Mouse (Mus musculus) layer of hippocampus, postnatal 36 days (tissue): Measurements from ENCODE around the gene Creb1. TPM values are rescaled to one million over a fixed set of nuclear protein-coding genes. Genes with fewer than 3 reads are reported as not detected.

Experiments used
- DNase-seq, 2 experiments: peaks; one replicate each; pipeline ENCODE4 v3.0.0; 2022
- total RNA-seq, 2 experiments: library from RNA; stranded (reverse); gene quantifications; 2 replicates each; pipeline ENCODE4 v1.2.3; 2021

The Creb1 gene
- total RNA-seq, result 10 to 100 TPM; 50.7 to 61.0 TPM

- DNase-seq, result peak; percentile 99
Observed at GRCm38 (mm10) chr1:64532589-64533470, at the start of gene Creb1. TSS of gene Creb1 (plus strand) at chr1:64532645.

DNA sequence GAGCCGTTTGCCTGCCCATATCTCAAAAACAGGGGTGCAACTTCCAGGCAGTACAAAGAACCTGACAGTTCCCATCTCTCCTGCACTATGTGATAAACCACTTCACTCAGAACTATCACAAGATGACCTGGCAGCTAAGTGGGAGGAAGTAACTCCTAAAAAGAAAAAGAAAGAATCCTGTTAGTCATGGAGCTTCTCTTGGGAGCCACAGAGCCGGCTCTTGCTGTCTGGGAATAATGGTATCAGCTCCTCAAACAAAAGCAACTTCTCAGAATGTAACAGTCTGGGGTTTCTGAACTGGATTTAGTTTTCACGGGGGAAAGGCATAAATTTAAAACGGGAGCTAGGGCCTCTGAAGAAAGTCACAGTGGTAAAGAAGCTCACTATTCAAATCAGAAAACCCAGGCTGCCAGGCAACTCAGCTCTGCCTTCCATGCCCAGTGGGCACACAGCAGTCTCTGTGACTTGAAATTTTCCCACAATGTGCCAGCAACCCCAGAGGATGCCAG, 43.9 kb upstream of the Creb1 start:
- no peak for DNase-seq

- no peak for DNase-seq
Observed at GRCm38 (mm10) chr1:64496803-64497202, 35.6 kb upstream of the Creb1 start.

- no peak for DNase-seq
Observed at GRCm38 (mm10) chr1:64501382-64502140, 30.9 kb upstream of the Creb1 start.

DNA sequence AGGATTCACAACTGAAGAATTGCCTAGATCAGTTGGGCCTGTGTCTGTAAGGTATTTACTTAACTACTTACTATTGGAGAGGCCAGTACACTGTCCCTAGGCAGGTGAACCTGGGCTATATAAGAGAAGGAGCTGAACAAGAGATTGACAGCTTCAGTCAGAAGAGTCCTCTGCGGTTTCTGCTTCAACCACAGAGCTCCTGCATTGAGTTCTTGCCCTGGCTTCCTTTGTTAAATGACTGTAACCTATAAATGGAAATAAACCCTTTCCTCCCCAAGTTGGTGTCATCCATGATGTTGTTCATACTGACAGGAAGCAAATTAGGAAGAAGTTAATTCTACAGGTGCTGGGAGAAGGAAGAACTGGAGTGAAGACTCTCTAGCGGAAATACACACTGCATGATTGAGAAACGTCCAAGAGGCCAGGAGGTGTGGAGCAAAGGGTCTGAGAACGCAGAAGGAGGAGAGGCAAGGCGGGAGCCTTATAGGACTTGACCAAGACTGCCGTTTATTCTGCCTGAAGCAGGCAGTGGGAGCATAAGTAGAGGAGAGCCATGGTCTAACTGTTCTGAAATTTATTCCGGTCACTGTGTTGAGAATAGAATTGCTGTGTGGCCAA, 23.9 kb upstream of the Creb1 start:
- DNase-seq, result no peak

GRCm38 (mm10) chr1:64509678-64510077, 22.8 kb upstream of the Creb1 start:
- no peak for DNase-seq

DNA sequence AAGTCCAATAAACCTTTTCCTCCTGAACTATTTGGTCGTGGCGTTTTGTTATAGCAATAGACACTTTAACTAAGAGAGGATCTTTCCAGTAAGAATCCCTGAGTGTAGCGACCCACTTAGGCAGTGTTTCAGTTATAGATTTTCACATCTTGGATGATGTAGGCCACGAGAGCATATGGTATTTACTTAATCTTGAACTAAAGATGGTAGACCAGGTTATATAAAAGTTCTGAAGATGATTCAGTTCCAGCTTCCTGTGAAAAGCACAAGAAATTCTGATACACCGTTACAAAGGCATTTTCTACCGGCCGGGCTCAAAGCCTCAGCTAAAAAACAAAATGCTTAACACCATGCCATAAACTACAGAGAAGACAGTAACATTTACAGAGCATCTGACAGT, 18.3 kb upstream of the Creb1 start:
- DNase-seq, result no peak

DNA sequence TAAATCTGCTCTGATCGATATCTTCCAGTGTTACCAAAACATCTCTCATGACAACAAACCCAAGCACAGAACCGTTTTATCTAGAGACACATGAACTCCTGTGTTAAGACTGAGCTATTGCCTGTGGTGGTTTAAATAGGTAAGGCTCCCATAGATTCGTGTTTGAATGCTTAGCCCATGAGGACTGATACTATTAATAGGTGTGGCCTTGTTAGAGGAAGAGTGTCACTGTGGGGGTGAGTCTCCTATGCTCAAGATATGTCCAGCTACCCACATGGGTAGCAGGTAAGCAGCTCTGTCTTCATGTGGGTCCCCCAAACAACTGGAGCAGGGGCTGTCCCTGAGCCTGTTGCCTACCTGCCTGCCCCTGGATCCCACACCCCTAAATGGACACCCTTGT, 15.9 kb upstream of the Creb1 start:
- DNase-seq, result no peak

DNA sequence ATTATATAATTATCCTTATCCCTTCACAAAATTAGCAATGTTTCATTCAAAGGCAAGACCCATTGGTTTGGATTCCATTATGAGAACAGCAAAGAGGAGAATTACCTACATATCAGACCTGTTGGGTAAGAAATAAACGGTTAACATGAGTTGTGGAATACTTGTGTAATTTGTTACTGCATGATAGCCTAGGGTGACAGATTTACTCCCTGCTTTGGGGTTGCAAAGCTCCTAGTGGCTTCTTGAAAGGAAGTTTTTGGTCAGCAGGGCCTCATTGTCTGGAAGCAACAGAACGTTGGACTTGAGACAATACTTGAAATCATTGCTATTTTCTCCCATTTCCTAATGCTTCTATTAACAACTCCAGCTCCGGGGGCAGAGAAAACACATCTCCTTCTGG, 14.0 kb upstream of the Creb1 start:
- no peak for DNase-seq

DNA sequence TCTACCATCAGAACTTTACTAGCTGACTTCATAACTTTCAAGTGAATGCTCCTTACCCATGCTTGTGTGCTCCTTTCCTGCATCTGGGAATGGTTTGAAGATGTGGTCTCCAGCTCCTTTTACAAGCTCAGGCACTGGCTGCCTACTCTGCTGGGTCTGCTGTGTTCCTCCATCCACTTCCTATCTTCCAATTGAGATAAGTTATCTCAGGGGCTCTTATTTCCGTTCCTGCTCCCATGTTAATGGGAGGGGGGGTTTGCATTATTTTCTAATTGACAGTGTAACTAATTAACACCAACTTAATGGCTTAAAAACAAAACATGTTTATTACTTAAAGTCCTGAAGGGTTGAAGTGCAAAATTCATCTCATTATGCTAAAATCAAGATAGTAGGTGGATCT, 13.1 kb upstream of the Creb1 start:
- no peak for DNase-seq

DNA sequence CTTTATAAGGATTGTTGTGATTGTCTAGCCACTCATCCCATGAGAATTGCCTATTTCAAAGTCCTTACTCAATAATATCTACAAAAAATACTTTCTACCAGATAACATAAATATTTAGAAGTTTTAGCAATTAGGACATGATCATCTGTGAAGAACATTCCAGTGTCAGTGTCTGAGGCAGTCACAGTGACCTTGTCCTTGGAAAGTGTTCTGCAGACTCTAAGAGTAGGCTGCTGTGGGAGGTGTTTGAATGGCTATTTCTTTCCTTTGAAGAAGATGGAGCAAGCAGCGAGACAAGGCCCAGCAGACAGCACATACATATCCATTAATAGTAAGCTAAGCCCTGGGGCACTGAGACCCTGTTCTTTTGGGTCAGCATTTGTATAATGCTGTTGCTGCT, 12.5 kb upstream of the Creb1 start:
- DNase-seq, result no peak

DNA sequence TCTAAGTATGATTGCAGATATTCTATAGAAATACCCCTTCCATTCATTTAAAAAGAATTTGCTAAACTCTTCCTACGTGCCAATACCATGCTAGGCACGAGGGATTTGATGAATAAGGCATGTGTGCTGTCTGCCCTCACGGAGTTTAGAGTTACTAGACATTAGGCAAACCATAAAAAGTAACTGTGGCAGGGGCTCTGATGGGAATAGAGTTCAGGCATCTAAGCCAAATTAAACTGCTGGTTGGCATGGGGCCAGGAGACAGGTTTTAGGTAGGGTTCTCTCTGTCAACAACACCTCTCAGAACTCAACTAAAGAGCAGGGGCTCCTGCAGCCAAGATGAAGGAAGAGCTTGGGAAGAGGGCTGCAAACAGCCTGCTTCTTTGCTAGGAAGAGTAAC, 10.7 kb upstream of the Creb1 start:
- DNase-seq, result no peak

GRCm38 (mm10) chr1:64522637-64523036, 9.8 kb upstream of the Creb1 start:
- no peak for DNase-seq

- DNase-seq, result no peak
Observed at GRCm38 (mm10) chr1:64523117-64523516, 9.3 kb upstream of the Creb1 start.

- no peak for DNase-seq
Observed at GRCm38 (mm10) chr1:64524661-64525060, 7.8 kb upstream of the Creb1 start.

DNA sequence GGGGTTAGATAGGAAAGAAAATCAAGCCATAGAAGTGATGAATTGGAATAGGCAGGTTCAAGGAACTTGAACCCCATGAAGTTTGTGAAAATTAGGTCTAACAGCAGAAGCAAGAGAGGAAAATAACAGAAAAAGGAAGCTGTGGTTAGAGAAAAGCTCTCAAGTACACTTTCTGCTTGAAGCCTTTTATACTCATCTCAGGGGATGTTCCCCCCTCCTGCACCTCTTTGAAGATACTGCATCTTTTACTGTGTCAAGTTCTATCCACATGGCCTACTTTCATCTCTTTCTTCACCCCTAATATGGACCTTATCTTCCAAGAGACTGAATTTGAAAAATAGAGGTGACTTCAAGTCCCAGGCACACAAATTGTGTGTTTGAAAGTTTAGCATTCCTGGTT, 4.8 kb upstream of the Creb1 start:
- DNase-seq, result no peak

DNA sequence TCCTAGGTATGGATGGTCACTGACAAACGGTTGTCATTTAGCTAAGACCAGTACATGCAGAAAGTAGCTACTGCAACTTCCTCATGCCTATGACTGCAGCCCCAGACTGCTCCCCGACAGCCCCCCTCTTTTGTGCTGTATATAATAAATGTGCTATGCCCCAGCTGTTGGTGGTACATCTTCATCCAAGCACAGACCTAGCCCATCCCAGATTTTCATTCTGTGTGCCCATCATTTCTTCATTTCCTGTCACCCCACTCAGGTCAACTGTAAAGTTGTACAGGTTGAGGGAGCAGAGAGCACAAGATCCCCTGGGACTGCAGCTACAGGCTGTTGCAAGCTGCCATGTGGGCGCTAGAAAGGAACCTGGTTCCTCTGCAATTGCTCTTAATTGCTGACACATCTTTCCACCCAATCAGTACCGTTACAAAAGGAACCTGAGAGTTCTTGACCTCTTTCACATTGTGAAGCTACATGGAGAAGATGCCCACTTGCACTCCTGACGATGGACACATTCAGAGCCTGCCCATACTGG, 2.6 kb upstream of the Creb1 start:
- DNase-seq, result no peak

DNA sequence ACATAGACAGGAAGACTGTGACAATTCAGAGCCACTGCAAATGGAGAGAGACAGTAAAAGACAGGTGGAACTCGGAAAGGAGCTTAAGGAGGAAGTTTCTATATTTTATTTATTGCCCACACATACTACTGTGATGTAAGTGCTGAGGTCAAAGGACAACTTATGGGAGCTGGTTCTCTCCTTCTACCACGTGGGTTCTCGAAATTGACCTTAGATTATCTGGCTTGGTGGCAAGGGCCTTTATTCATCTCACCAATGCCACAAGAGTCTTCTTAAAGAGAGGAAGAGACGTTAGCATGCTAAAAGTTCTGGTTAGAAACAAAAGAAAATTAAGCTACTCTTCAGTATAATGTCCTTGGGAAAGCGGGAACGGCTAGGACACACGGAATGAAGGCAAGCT, 897 bp upstream of the Creb1 start:
- DNase-seq, result no peak

- no peak for DNase-seq
Observed at GRCm38 (mm10) chr1:64532067-64532523, 350 bp upstream of the Creb1 start.

DNA sequence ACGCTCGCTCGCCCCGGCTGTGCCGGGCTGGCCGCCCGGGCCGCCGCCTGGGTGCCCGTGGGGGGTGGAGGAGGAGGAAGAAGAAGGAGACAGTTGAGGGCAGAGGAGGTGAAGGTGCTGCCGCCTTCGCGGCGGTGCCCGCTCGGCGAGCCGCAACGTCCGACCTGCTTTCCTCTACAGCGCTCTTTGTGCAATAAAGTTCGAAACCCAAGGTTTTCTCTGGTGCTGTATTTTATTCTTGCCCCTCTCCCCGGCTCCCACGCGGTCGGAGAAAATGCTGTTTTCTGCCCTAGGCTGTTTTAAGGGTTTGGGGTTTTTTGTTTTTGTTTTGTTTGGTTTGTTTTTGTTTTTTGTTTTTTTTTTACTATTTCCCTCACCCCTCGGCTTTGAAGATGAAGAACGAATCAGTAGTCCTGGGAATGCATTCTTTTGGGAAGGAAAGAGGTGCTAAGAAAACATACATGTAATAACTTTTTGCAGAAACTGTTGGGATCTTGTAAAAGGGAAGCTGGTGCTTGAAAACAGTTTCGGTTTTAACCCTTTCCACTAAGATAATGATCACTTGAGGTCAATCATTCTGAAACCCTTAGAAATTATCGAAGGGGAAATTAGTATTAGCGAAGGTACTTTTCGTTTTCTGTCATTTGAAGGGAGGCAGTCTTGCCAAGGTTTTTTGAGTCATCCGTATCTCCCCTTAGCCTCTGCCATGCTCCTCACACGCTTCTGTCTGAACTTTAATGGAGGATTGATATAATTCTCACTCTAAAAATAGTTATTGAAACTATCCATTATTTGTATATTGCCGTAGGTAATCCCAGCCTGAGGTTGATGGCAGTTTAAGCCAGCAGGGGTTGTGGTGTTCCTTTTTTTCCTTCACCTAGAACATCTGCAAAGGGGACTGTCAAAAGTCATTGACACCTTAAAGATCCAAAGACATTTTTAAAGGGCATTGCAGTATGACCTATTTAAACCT, 1.3 kb downstream of the Creb1 start:
- DNase-seq, result peak; percentile 46 to 57

DNA sequence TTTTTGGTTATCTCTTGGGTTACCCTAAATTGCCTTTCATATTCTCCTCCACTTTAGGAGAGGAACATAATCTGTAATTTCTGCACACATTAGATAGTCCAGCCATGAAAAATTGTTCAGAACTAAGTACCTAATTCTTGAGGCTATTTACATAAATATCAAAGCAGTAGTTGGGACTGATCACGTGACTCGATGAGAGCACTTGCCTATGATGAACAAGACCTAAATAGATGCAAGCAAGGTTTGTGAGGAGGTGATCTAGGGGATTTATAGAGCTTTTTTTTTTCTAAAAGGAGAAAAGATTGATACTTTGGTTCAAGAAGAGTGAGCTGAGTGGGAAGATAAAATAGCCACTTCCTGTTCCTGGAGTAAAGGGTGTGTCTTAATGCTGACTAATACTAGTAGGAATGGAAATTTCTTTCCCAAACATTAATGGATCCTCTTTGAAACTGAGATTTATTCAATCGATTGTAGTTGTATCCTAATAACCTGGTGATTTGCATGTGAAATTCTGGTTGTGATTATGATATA, 6.5 kb downstream of the Creb1 start:
- DNase-seq, result no peak
